Mouse (Mus musculus): ENCODE data around the gene Drc3. TPM values are rescaled to one million over a fixed set of nuclear protein-coding genes. Genes with fewer than 3 reads are reported as not detected.

Drc3 gene
- polyA plus RNA-seq, 1 experiment, result not detected

GRCm38 (mm10) chr11:60321438-60321837, 31.7 kb upstream of the Drc3 start:
- Histone ChIP-seq H3K79me3 (ENCODE audit: low read depth) (peaks cover 1% of the 10 kb centered on the region), H3K79me2 (ENCODE audit: control insufficient read depth, insufficient read depth) (no peaks in the 10 kb centered on the region), H3ac (ENCODE audit: control insufficient read depth, insufficient read length, low read depth) (no peak overlapping the region), H3K27me3 (ENCODE audit: control insufficient read depth, insufficient read depth, insufficient read length) (no peaks in the 10 kb centered on the region), H3K4me3 (ENCODE audit: insufficient read depth, poor library complexity, severe bottlenecking) (no peak overlapping the region), H3K36me3 (ENCODE audit: control insufficient read depth, insufficient read depth) (no peaks in the 10 kb centered on the region)
- no peak for TF ChIP-seq MYOG (IDR thresholded peaks at IDR 0.05; ENCODE audit: control insufficient read depth, extremely low read depth, insufficient read length)
- TF ChIP-seq USF1 (IDR thresholded peaks at IDR 0.05; ENCODE audit: low read depth), result no peak
- TF ChIP-seq FOSL1 (IDR thresholded peaks at IDR 0.05; ENCODE audit: insufficient read depth, low read length, poor library complexity, severe bottlenecking), result no peak
- TF ChIP-seq CTCF (IDR thresholded peaks at IDR 0.05; ENCODE audit: control insufficient read depth, insufficient read depth, insufficient read length), result no peak
- TF ChIP-seq MAX (IDR thresholded peaks at IDR 0.05), result no peak
- TF ChIP-seq MYOD1 (IDR thresholded peaks at IDR 0.05; ENCODE audit: control insufficient read depth, insufficient read length, low read depth), result no peak
- TF ChIP-seq CEBPB (IDR thresholded peaks at IDR 0.05; ENCODE audit: low read depth), result no peak

- no peak overlapping the region for H3ac ChIP-seq (ENCODE audit: control insufficient read depth, insufficient read length, low read depth)
- no peaks in the 10 kb centered on the region for H3K79me2 ChIP-seq (ENCODE audit: control insufficient read depth, insufficient read depth)
- no peak overlapping the region for H3K4me3 ChIP-seq (ENCODE audit: insufficient read depth, poor library complexity, severe bottlenecking)
- no peak for TF ChIP-seq MAX (IDR thresholded peaks at IDR 0.05)
- no peak for TF ChIP-seq FOSL1 (IDR thresholded peaks at IDR 0.05; ENCODE audit: insufficient read depth, low read length, poor library complexity, severe bottlenecking)
- TF ChIP-seq MYOD1 (IDR thresholded peaks at IDR 0.05; ENCODE audit: control insufficient read depth, insufficient read length, low read depth), result no peak
- TF ChIP-seq CEBPB (IDR thresholded peaks at IDR 0.05; ENCODE audit: low read depth), result no peak
- no peak for TF ChIP-seq MYOG (IDR thresholded peaks at IDR 0.05; ENCODE audit: control insufficient read depth, extremely low read depth, insufficient read length)
- no peak for TF ChIP-seq CTCF (IDR thresholded peaks at IDR 0.05; ENCODE audit: control insufficient read depth, insufficient read depth, insufficient read length)
- TF ChIP-seq USF1 (IDR thresholded peaks at IDR 0.05; ENCODE audit: low read depth), result no peak
- H3K27me3 ChIP-seq (ENCODE audit: control insufficient read depth, insufficient read depth, insufficient read length), result no peaks in the 10 kb centered on the region
- peaks cover 3% of the 10 kb centered on the region for H3K79me3 ChIP-seq (ENCODE audit: low read depth)
- H3K36me3 ChIP-seq (ENCODE audit: control insufficient read depth, insufficient read depth), result no peaks in the 10 kb centered on the region
Measured at GRCm38 (mm10) chr11:60323731-60324130, 29.4 kb upstream of the Drc3 start.

GRCm38 (mm10) chr11:60330551-60330950, 22.6 kb upstream of the Drc3 start:
- H3K79me3 ChIP-seq (ENCODE audit: low read depth), result peaks cover 1% of the 10 kb centered on the region
- TF ChIP-seq MYOD1 (IDR thresholded peaks at IDR 0.05; ENCODE audit: control insufficient read depth, insufficient read length, low read depth), result no peak
- no peak for TF ChIP-seq MYOG (IDR thresholded peaks at IDR 0.05; ENCODE audit: control insufficient read depth, extremely low read depth, insufficient read length)
- TF ChIP-seq CTCF (IDR thresholded peaks at IDR 0.05; ENCODE audit: control insufficient read depth, insufficient read depth, insufficient read length), result no peak
- TF ChIP-seq MAX (IDR thresholded peaks at IDR 0.05), result no peak
- no peak for TF ChIP-seq FOSL1 (IDR thresholded peaks at IDR 0.05; ENCODE audit: insufficient read depth, low read length, poor library complexity, severe bottlenecking)
- TF ChIP-seq CEBPB (IDR thresholded peaks at IDR 0.05; ENCODE audit: low read depth), result no peak
- no peak for TF ChIP-seq USF1 (IDR thresholded peaks at IDR 0.05; ENCODE audit: low read depth)
- H3ac ChIP-seq (ENCODE audit: control insufficient read depth, insufficient read length, low read depth), result no peak overlapping the region
- H3K79me2 ChIP-seq (ENCODE audit: control insufficient read depth, insufficient read depth), result no peaks in the 10 kb centered on the region
- no peak overlapping the region for H3K4me3 ChIP-seq (ENCODE audit: insufficient read depth, poor library complexity, severe bottlenecking)
- H3K36me3 ChIP-seq (ENCODE audit: control insufficient read depth, insufficient read depth), result no peaks in the 10 kb centered on the region
- no peaks in the 10 kb centered on the region for H3K27me3 ChIP-seq (ENCODE audit: control insufficient read depth, insufficient read depth, insufficient read length)

- peaks cover 9% of the 10 kb centered on the region for H3K36me3 ChIP-seq (ENCODE audit: control insufficient read depth, insufficient read depth)
- no peak overlapping the region for H3K4me3 ChIP-seq (ENCODE audit: insufficient read depth, poor library complexity, severe bottlenecking)
- no peaks in the 10 kb centered on the region for H3K79me3 ChIP-seq (ENCODE audit: low read depth)
- peaks cover 7% of the 10 kb centered on the region for H3K79me2 ChIP-seq (ENCODE audit: control insufficient read depth, insufficient read depth)
- no peak overlapping the region for H3ac ChIP-seq (ENCODE audit: control insufficient read depth, insufficient read length, low read depth)
- TF ChIP-seq CEBPB (IDR thresholded peaks at IDR 0.05; ENCODE audit: low read depth) (no peak), USF1 (IDR thresholded peaks at IDR 0.05; ENCODE audit: low read depth) (no peak), MYOG (IDR thresholded peaks at IDR 0.05; ENCODE audit: control insufficient read depth, extremely low read depth, insufficient read length) (no peak), FOSL1 (IDR thresholded peaks at IDR 0.05; ENCODE audit: insufficient read depth, low read length, poor library complexity, severe bottlenecking) (no peak), CTCF (IDR thresholded peaks at IDR 0.05; ENCODE audit: control insufficient read depth, insufficient read depth, insufficient read length) (no peak), MAX (IDR thresholded peaks at IDR 0.05) (no peak), MYOD1 (IDR thresholded peaks at IDR 0.05; ENCODE audit: control insufficient read depth, insufficient read length, low read depth) (no peak)
- no peaks in the 10 kb centered on the region for H3K27me3 ChIP-seq (ENCODE audit: control insufficient read depth, insufficient read depth, insufficient read length)
Measured at GRCm38 (mm10) chr11:60333461-60333860, 19.7 kb upstream of the Drc3 start.

- Histone ChIP-seq H3K79me3 (ENCODE audit: low read depth) (no peaks in the 10 kb centered on the region), H3K4me3 (ENCODE audit: insufficient read depth, poor library complexity, severe bottlenecking) (no peak overlapping the region), H3K36me3 (ENCODE audit: control insufficient read depth, insufficient read depth) (peaks cover 9% of the 10 kb centered on the region), H3ac (ENCODE audit: control insufficient read depth, insufficient read length, low read depth) (no peak overlapping the region), H3K79me2 (ENCODE audit: control insufficient read depth, insufficient read depth) (peaks cover 7% of the 10 kb centered on the region), H3K27me3 (ENCODE audit: control insufficient read depth, insufficient read depth, insufficient read length) (no peaks in the 10 kb centered on the region)
- TF ChIP-seq CEBPB (IDR thresholded peaks at IDR 0.05; ENCODE audit: low read depth), result no peak
- TF ChIP-seq MYOD1 (IDR thresholded peaks at IDR 0.05; ENCODE audit: control insufficient read depth, insufficient read length, low read depth), result no peak
- no peak for TF ChIP-seq MYOG (IDR thresholded peaks at IDR 0.05; ENCODE audit: control insufficient read depth, extremely low read depth, insufficient read length)
- TF ChIP-seq FOSL1 (IDR thresholded peaks at IDR 0.05; ENCODE audit: insufficient read depth, low read length, poor library complexity, severe bottlenecking), result no peak
- no peak for TF ChIP-seq CTCF (IDR thresholded peaks at IDR 0.05; ENCODE audit: control insufficient read depth, insufficient read depth, insufficient read length)
- no peak for TF ChIP-seq MAX (IDR thresholded peaks at IDR 0.05)
- TF ChIP-seq USF1 (IDR thresholded peaks at IDR 0.05; ENCODE audit: low read depth), result no peak
Measured at GRCm38 (mm10) chr11:60334124-60334523, 19.0 kb upstream of the Drc3 start.

- TF ChIP-seq MYOG (IDR thresholded peaks at IDR 0.05; ENCODE audit: control insufficient read depth, extremely low read depth, insufficient read length) (no peak), FOSL1 (IDR thresholded peaks at IDR 0.05; ENCODE audit: insufficient read depth, low read length, poor library complexity, severe bottlenecking) (no peak), MYOD1 (IDR thresholded peaks at IDR 0.05; ENCODE audit: control insufficient read depth, insufficient read length, low read depth) (no peak), USF1 (IDR thresholded peaks at IDR 0.05; ENCODE audit: low read depth) (no peak), CTCF (IDR thresholded peaks at IDR 0.05; ENCODE audit: control insufficient read depth, insufficient read depth, insufficient read length) (no peak), CEBPB (IDR thresholded peaks at IDR 0.05; ENCODE audit: low read depth) (no peak), MAX (IDR thresholded peaks at IDR 0.05) (no peak)
- peaks cover 9% of the 10 kb centered on the region for H3K36me3 ChIP-seq (ENCODE audit: control insufficient read depth, insufficient read depth)
- no peak overlapping the region for H3K4me3 ChIP-seq (ENCODE audit: insufficient read depth, poor library complexity, severe bottlenecking)
- H3K79me2 ChIP-seq (ENCODE audit: control insufficient read depth, insufficient read depth), result peaks cover 7% of the 10 kb centered on the region
- H3K79me3 ChIP-seq (ENCODE audit: low read depth), result no peaks in the 10 kb centered on the region
- H3K27me3 ChIP-seq (ENCODE audit: control insufficient read depth, insufficient read depth, insufficient read length), result no peaks in the 10 kb centered on the region
- H3ac ChIP-seq (ENCODE audit: control insufficient read depth, insufficient read length, low read depth), result no peak overlapping the region
Measured at GRCm38 (mm10) chr11:60335771-60336170, 17.4 kb upstream of the Drc3 start.

Data from C2C12 (cell line).